Mouse (Mus musculus) gastrocnemius, postnatal 10 days (tissue): ENCODE measurements around the gene Tdrd12. TPM values are rescaled to one million over a fixed set of nuclear protein-coding genes. Genes with fewer than 3 reads are reported as not detected.
"Not testable (repeated sequence)": the region's sequence is repeated elsewhere in the genome, so short reads cannot be mapped to it uniquely, and the experiment has no call there.

Experiments
- DNase-seq: peaks from one replicate; pipeline ENCODE4 v3.0.0; 2021; ENCODE audit warnings: mixed read lengths
- total RNA-seq, 2 experiments: library from RNA; stranded (reverse); gene quantifications; 2 replicates each; pipeline ENCODE4 v1.2.3; 2021

Gene Tdrd12
- total RNA-seq, 2 experiments from 2014 or later = 0.14 TPM; not detected in 1

- DNase-seq = peak; percentile 88
Measured at GRCm38 (mm10) chr7:35555224-35556204, 18.0 kb upstream of the Tdrd12 start.

DNA sequence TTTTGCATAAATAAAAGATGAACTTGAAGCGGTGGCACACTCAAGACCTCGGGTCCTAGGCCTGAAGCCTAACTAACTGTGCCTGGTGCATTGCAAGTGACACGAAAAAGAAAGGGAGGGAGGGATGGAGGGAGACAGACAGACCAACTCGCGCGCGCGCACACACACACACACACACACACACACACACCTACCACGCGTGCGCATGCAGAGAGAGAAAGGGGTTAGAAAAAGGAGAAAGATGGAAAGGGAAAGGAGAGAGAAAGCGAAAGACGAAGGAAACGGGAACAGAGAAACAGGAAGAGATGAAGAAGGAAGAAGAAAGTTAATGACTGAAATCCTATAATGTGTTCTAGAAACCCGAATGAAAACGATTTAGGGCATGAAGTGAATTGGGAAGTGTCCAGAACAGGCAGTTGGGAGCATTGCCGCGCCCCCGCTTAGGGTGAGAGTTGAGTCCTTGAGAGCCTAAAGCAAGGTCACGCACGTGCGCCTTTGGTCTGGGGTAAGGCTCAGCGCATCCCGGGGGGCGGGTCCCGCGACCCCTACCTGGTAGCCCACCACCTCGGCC lies 17.1 kb upstream of the Tdrd12 start:
- peak; percentile 23 for DNase-seq

DNA sequence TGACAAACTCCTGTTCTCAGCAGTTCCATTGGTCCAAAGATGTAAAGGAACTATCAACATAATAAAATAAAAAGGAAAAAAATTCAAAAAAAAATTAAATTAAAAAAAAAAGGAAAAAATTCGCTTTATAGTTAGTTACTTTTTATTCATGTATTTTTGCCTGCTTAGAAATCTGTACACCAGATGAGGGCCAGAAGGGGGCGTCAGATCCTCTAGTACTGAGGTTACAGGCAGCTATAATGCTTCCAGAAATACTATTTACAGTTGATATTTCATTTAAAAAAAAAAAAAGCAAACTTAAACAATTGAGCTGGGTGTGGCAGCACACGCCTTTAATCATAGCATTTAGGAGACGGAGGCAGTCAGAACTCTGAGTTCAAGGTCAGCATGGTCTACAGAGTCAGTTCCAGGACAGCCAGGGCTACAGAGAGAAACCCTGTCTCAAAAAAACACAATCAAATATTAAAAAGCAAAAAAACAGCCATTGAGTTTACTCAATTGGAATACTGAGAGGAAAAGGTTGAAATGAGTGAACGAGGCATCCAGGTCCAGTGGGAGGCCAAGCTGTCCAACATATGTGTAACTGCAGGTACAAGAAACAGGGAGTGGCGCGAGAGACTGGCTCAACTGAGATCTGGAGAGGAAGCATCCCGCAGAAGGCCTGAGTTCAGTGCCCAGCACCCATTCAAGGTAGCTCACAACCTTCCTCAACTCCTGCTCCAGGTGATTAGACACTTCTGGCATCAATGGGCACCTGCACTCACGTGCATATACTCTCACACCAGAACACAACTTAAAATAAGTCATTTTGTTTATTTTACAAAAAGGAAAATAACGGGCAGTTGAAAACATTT lies 16.4 kb upstream of the Tdrd12 start:
- DNase-seq = peak; percentile 8

DNA sequence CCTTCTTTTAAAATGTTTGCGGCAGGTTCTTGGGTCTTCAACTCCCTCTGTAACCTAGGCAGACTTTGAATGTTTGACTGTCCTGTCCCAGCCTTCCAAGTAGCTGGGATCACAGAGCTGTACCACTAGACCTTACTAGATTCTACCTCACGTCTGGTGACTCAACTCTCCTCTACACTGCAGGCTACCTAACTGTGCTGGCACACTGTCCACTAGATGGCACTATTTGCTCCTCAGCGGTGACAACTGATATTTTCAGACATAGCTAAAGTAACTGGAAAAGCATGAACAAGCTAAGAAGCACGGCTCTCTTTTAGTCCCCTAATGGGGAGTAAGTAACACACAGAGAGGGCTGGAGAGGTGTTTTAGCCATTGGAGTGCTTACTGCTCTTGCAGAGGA lies 8.3 kb upstream of the Tdrd12 start:
- DNase-seq = peak; percentile 40

GRCm38 (mm10) chr7:35535750-35536512 lies 1.6 kb downstream of the Tdrd12 start:
- DNase-seq = no peak

- not testable (repeated sequence) for DNase-seq
Measured at GRCm38 (mm10) chr7:35530544-35530943, 7.0 kb downstream of the Tdrd12 start.

DNA sequence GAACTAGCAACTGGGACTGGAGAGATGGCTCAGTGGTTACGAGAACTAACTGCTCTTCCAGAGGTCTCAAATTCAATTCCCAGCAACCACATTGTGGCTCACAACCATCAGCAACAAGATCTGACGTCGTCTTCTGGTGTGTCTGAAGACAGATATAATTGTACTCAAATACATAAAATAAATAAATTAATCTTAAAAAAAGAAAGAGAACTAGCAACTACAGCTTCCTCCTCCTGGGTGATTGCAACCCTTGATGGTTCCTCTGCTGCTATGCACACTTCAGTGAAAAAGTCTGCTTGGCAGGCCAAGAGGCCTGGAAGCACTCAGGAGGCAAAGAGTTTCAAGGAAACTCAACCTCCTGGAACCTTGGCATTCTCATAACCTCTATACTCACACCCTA lies 7.5 kb downstream of the Tdrd12 start:
- DNase-seq = no peak

DNA sequence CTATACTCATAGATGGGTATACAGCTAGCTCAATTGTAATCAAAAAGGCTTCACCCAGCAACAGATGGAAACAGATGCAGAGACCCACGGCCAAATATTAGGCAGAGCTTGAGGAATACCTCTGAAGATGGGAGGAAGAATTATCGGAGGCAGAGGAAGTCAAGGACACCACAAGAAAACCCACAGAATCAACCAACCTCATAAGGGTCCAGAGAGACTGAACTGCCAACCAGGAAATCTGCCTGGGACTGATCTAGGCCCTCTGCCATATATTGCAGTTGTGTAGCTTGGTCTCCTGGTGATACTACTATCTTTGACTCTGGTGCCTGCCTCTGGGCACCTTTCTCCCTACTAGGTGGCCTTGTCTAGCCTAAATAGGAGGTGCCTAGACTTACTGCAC lies 10.8 kb downstream of the Tdrd12 start:
- no peak for DNase-seq

DNA sequence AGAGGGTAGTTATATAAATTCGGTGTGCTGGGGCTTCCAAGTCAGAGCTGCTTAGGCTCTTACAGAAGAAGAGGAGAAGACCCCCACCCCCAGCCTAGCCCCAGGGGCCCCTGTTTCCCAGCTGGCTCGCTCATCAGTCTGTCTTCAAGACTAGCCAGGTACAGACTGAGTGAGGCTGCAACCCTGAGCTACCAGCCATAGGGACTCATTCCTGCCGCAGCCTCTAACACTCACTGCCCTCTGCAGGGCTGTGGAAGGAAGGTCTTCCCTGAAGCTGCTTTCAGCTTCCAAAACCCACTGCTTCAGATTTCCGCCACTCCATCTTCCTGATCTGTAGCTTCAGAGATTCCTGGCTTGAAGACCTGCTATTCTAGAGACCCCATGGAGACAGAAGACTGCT lies 35.5 kb downstream of the Tdrd12 start:
- no peak for DNase-seq

DNA sequence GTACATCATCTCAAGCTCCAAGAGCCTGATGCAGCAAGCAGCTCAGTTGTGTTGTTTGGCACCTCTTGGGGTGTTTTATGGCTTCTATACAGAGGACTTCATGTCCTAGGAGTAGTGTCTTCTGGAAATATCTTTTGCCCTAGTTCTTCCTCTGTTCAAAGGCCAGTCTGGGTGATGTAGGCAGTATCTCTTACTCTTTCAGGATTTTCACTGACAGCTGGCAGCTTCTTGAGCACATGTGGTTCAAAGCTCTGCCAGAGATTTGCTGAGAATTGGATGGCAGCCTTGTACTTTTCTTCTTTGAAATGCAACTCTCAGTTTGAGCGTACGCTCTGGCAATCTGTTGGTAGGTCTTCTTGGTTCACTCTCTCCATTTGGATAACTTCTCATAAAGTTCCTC lies 40.0 kb downstream of the Tdrd12 start:
- DNase-seq = no peak

DNA sequence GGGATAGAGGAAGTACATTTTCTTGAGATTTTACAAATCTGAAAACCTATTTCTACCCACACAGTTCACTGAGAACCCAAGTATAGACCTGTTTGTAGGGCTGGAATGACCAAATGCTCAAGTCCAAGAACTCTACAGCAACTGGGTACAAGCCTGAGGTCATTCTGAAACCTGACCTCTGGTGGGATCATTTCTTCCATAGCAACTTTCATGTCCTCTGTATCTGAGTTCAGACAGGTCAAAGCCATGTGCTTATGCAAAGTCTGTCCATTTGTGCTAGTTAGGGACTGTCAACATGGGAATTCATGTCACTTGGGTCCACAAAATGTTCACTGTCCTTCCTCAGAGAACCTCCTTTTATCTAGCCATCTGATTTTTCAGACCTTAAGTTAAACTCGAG lies 46.5 kb downstream of the Tdrd12 start:
- DNase-seq = no peak

DNA sequence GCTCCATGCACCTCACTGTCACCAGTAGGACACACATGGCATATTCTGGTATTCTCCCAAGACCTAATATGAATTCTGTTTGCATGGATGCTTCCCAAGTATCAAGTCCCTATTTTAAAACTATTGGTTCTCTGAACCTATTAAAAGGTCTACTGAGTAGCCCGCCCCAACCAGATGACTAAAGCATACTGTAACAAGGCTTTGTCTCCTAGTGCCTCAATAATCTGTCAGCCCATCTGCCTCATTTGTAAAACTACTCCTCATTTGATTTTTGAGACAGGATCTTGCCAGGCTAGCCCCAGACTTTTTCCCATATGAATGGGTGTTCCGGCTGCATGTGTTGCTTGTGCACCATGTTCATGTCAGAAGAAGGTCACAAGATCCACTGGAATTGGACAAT lies 47.4 kb downstream of the Tdrd12 start:
- no peak for DNase-seq

- DNase-seq = no peak
Measured at GRCm38 (mm10) chr7:35486553-35486952, 51.0 kb downstream of the Tdrd12 start.

DNA sequence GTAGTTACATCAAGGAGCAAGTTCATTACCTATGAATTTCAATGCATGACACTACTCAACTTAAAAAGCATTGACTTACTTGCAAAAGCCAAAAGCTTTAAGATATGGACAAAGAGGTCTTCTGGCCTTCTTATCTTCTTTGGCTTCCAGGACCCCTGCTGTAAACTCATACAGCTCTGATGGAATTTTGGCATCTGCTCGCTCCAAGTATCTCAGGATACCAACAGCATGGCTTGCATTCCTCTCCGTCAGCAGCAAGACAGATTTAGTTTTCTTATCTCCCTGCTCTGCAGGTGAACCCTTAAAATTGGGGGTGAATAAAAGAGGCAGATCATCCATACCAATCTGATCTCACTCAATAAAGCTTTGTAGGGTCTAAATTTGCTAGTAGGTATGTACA lies 52.4 kb downstream of the Tdrd12 start:
- no peak for DNase-seq

DNA sequence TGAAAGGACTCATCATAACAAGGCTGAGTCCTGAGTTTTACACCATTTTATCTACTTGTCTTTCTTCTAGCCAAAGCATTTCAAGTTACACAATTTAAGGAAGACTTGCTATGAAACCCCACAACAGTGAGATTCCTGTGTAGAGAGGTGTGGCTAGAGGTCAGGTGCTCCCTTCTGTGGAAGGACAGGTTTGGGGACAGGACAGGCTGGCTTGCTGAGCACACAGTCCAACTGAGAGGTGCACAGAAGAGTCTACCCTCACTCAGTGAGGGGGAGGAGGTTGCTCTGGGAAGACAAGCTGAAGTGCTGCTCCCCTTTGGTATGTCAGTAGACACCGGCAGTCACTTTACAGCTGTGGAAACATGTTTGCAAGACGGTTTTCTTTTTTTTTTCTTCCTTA lies 61.1 kb downstream of the Tdrd12 start:
- DNase-seq = no peak

- DNase-seq = no peak
Measured at GRCm38 (mm10) chr7:35470794-35471193, 66.8 kb downstream of the Tdrd12 start.

DNA sequence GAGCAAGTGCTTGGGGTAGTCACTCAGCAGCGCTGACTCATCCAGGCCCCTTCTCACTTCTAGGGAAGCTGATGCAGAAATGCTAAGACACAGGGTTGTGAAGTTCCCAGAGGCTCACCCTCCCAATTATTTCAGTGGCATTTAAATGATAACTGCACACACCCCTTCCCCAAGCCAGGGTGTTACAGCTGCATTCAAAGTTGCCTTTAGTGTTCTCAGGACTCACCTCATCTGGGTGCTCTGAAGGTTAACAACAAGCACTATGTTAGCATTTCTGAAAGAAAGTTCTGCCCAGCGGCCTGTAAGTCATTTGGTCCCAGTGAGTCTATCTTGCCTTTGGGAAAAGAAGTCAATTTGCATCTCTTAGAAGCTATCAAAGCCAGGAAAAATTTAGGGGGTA lies 69.7 kb downstream of the Tdrd12 start:
- DNase-seq = no peak

GRCm38 (mm10) chr7:35465027-35465426 lies 72.5 kb downstream of the Tdrd12 start:
- DNase-seq = no peak

- no peak for DNase-seq
Measured at GRCm38 (mm10) chr7:35460971-35461370, 76.6 kb downstream of the Tdrd12 start.

GRCm38 (mm10) chr7:35456091-35456814 lies 81.3 kb downstream of the Tdrd12 start:
- no peak for DNase-seq

- DNase-seq = no peak
Measured at GRCm38 (mm10) chr7:35448867-35449266, 88.7 kb downstream of the Tdrd12 start.
